Mouse (Mus musculus): ENCODE measurements around the gene Gm4858. TPM values are rescaled to one million over a fixed set of nuclear protein-coding genes. Genes with fewer than 3 reads are reported as not detected.

Gene Gm4858
- not detected in 2 replicates for polyA plus RNA-seq (2012; rRNA removed)

DNA sequence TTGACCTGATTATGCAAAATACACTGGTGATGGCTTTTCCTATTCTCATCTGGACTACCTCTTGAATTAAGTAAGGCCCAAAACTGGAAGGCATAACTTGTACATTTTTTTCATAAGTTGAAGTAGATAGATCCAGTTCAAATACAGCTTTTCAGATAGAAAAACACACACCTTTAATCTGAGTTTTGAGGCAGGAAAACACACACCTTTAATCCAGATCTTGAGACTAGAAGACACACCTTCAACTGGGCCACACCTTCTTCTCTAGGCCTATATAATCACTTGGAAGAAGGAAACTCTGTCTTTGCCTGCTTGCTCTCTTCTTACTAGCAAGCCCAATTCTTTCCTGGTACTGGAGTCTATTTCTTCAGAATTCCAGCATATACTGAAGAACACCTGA lies at the start of gene Gm4858:
Gene Gm4858, plus strand, starts transcription at position 301 of the 400 bp plus-strand sequence.

DNA sequence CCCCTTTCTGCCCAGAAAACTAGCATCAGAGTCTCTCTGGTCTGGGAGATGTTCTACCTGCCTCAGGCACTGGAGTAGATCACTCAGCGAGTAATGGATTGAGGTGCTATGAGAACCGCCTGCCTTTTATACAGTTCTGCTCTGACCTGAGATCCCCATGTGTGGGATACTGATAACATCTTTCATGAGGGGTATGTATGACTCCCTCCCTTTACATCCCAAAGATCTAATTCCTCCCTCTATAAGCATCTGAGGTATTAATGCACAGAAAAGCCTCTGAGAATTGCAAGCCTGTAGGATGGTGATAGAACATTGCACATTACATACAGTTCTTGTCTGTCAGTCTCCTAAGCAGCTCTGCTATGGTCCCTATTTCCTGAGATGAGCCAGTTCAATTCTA lies 49.7 kb upstream of the Gm4858 start, which contains the start of gene Lce1m:
Gene Lce1m, minus strand, starts transcription at position 101 of the 400 bp plus-strand sequence.

Other genes with a start within 250 kb of the Gm4858 start
- not detected in 2 replicates for gene Kprp, start 241.6 kb upstream of the Gm4858 start, polyA plus RNA-seq (2012; rRNA removed)
- not detected in 2 replicates for gene Lce1l, start 217.5 kb upstream of the Gm4858 start, polyA plus RNA-seq (2012; rRNA removed)
- not detected in 2 replicates for gene 2310050C09Rik, start 198.6 kb upstream of the Gm4858 start, polyA plus RNA-seq (2012; rRNA removed)
- not detected in 2 replicates for gene Lce3a, start 142.6 kb upstream of the Gm4858 start, polyA plus RNA-seq (2012; rRNA removed)
- not detected in 2 replicates for gene Lce3b, start 135.8 kb upstream of the Gm4858 start, polyA plus RNA-seq (2012; rRNA removed)
- gene Lce3c, start 124.3 kb upstream of the Gm4858 start, polyA plus RNA-seq (2012; rRNA removed), result not detected in 2 replicates
- gene Lce3d, start 111.4 kb upstream of the Gm4858 start, polyA plus RNA-seq (2012; rRNA removed), result not detected in 2 replicates
- not detected in 2 replicates for gene Lce3e, start 101.8 kb upstream of the Gm4858 start, polyA plus RNA-seq (2012; rRNA removed)
- not detected in 2 replicates for gene Lce3f, start 76.6 kb upstream of the Gm4858 start, polyA plus RNA-seq (2012; rRNA removed)
- gene Crct1, start 53.1 kb upstream of the Gm4858 start, polyA plus RNA-seq (2012; rRNA removed), result not detected in 2 replicates
- not detected in 2 replicates for gene Lce1m, start 49.8 kb upstream of the Gm4858 start, polyA plus RNA-seq (2012; rRNA removed)
- gene Crnn, start 76.0 kb downstream of the Gm4858 start, polyA plus RNA-seq (2012; rRNA removed), result 0.29 and 0.38 TPM in 2 replicates
- not detected in 2 replicates for gene Flg2, start 128.5 kb downstream of the Gm4858 start, polyA plus RNA-seq (2012; rRNA removed)
- not detected in 2 replicates for gene Flg, start 204.7 kb downstream of the Gm4858 start, polyA plus RNA-seq (2012; rRNA removed)